Mouse (Mus musculus): ENCODE measurements around the gene Cntnap2. TPM values are rescaled to one million over a fixed set of nuclear protein-coding genes. Genes with fewer than 3 reads are reported as not detected.

Cntnap2 gene
- polyA plus RNA-seq, 1 experiment from 2014 or later: 48.2 TPM

DNA sequence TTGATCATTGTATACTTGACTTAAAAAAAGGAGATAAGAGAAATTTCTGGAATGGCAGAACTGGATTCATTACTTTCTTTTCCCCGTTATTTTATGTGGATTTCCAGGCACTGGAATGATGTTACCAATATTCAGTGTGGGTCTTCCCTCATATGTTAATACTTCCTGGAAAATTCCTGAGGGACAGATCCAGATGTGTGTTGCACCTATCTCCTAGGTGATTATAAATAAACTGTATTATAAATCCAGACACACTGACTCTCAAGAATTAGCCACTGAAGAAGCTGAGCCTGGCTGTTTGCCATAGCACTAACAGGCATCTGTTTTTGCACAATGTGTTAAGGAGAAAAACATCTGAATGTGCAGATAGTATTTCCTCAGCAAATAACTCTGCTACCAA is 231.0 kb downstream of the Cntnap2 start:
- no peak for ATAC-seq
- Histone ChIP-seq H3K4me3 (ENCODE audit: low read length) (no peak overlapping the region), H3K4me1 (ENCODE audit: control insufficient read depth, insufficient read depth, low read depth, low read length) (no peaks in the 10 kb centered on the region), H3K9ac (ENCODE audit: low read depth, low read length) (no peak overlapping the region), H3K36me3 (ENCODE audit: control insufficient read depth, insufficient read depth, low read length) (no peaks in the 10 kb centered on the region), H3K27ac (ENCODE audit: low read depth, low read length) (no peak overlapping the region), H3K9me3 (ENCODE audit: control insufficient read depth, low read length) (no peaks in the 10 kb centered on the region), H3K4me2 (ENCODE audit: low read length) (no peak overlapping the region), H3K27me3 (replicated peaks; ENCODE audit: control insufficient read depth, insufficient read depth, low read length) (no peaks in the 10 kb centered on the region)
- 79% methylated on average over 1 of the region's 1 CpGs for WGBS

DNA sequence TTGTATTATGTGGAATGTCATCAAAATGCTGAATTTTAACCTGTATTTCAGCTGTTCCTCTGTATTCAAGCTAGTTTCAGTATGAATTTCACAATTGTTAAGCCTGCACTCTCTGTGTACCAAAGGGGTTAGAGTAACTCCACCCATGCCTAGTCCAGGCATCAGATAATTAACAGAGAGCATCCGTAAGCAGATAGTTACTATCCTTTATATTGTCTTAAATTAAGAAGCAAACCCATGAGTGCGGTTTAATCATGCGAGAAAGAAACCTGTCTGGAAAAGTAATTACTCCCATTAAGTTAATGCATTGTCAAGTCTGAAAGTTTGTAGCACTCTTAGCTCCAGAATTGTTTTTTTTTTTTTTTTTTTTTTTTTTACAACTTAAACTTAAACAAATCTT is 258.3 kb downstream of the Cntnap2 start:
- 73% methylated on average over 3 of the region's 3 CpGs for WGBS
- no peaks in the 10 kb centered on the region for H3K4me1 ChIP-seq (ENCODE audit: control insufficient read depth, insufficient read depth, low read depth, low read length)
- H3K36me3 ChIP-seq (ENCODE audit: control insufficient read depth, insufficient read depth, low read length): no peaks in the 10 kb centered on the region
- H3K9me3 ChIP-seq (ENCODE audit: control insufficient read depth, low read length): no peaks in the 10 kb centered on the region
- no peaks in the 10 kb centered on the region for H3K27me3 ChIP-seq (replicated peaks; ENCODE audit: control insufficient read depth, insufficient read depth, low read length)
- no peak overlapping the region for H3K4me3 ChIP-seq (ENCODE audit: low read length)
- H3K4me2 ChIP-seq (ENCODE audit: low read length): no peak overlapping the region
- H3K27ac ChIP-seq (ENCODE audit: low read depth, low read length): no peak overlapping the region
- ATAC-seq: no peak
- H3K9ac ChIP-seq (ENCODE audit: low read depth, low read length): no peak overlapping the region

DNA sequence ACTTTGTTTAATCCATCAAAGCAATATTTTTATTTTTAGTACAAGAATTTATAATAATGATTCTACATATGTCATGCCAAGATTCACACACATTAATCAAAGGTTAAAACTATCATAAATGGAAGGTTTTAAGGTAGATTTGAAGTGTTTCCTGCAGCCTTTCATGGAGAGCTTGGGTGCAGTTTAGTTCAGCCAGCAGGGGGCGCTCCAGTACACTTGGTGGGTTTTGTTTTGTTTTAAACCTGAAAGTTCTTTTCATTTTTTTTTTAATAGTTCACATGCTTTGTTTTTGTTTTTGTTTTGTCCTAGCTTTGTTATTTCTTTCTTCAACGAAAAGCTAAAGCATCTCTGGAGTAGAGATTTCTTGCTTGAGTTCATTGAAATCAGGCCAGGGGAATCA is 264.3 kb downstream of the Cntnap2 start:
- ATAC-seq: no peak
- H3K9me3 ChIP-seq (ENCODE audit: control insufficient read depth, low read length): no peaks in the 10 kb centered on the region
- H3K4me2 ChIP-seq (ENCODE audit: low read length): no peak overlapping the region
- no peaks in the 10 kb centered on the region for H3K4me1 ChIP-seq (ENCODE audit: control insufficient read depth, insufficient read depth, low read depth, low read length)
- no peaks in the 10 kb centered on the region for H3K36me3 ChIP-seq (ENCODE audit: control insufficient read depth, insufficient read depth, low read length)
- H3K4me3 ChIP-seq (ENCODE audit: low read length): no peak overlapping the region
- H3K27ac ChIP-seq (ENCODE audit: low read depth, low read length): no peak overlapping the region
- H3K27me3 ChIP-seq (replicated peaks; ENCODE audit: control insufficient read depth, insufficient read depth, low read length): no peaks in the 10 kb centered on the region
- H3K9ac ChIP-seq (ENCODE audit: low read depth, low read length): no peak overlapping the region
- 7% methylated on average over 2 of the region's 2 CpGs for WGBS

DNA sequence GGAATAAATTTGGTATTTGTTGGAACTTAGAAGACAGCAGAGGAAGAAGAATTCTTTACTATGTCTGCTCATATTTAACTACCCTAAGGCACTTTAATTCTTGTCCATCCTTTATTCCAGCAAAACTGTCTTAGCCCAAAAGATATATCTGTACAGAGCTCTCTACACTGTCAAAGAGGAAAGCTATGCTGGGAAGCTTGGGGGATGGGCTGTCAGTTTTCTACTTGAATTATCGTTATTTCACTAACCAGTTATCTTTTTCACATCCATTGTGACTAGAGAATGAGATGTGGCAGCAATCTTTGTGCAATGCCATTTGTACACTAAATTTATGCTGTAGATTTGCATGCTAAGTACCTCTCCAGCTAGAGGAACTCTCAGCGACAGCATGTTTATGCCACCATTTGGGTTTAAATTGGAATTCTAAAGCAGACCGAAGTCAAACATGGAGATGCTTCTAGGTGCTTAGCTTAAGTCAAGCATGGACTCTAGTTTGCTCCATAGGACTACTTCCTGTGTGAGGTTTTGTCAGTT is 268.9 kb downstream of the Cntnap2 start:
- Histone ChIP-seq H3K4me2 (ENCODE audit: low read length) (no peak overlapping the region), H3K27ac (ENCODE audit: low read depth, low read length) (no peak overlapping the region), H3K9me3 (ENCODE audit: control insufficient read depth, low read length) (no peaks in the 10 kb centered on the region), H3K9ac (ENCODE audit: low read depth, low read length) (no peak overlapping the region), H3K27me3 (replicated peaks; ENCODE audit: control insufficient read depth, insufficient read depth, low read length) (no peaks in the 10 kb centered on the region), H3K36me3 (ENCODE audit: control insufficient read depth, insufficient read depth, low read length) (no peaks in the 10 kb centered on the region), H3K4me3 (ENCODE audit: low read length) (no peak overlapping the region), H3K4me1 (ENCODE audit: control insufficient read depth, insufficient read depth, low read depth, low read length) (no peaks in the 10 kb centered on the region)
- WGBS: 75% methylated on average over 3 of the region's 3 CpGs
- no peak for ATAC-seq

DNA sequence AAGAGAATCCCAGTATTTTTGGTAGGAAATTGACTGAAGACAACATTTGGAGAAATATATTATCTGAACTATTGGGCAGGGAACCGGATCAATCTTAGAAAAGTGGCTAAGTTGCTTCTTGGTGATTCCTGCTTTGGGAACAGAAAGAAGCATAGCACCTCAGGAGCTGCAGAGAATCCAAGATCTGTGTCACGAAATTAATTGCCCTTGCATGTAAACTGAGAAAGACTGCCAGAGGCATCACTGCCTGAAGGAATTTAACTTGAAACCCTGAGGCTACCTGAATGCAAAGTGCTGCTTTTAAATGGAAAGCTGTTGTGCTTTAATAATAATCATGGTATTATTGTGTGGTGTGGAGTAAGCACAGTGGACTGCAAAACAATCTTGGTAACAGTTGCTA is 286.2 kb downstream of the Cntnap2 start:
- H3K4me2 ChIP-seq (ENCODE audit: low read length): no peak overlapping the region
- no peaks in the 10 kb centered on the region for H3K4me1 ChIP-seq (ENCODE audit: control insufficient read depth, insufficient read depth, low read depth, low read length)
- WGBS: 74% methylated on average over 2 of the region's 2 CpGs
- no peaks in the 10 kb centered on the region for H3K36me3 ChIP-seq (ENCODE audit: control insufficient read depth, insufficient read depth, low read length)
- no peaks in the 10 kb centered on the region for H3K27me3 ChIP-seq (replicated peaks; ENCODE audit: control insufficient read depth, insufficient read depth, low read length)
- H3K9me3 ChIP-seq (ENCODE audit: control insufficient read depth, low read length): no peaks in the 10 kb centered on the region
- ATAC-seq: no peak
- no peak overlapping the region for H3K4me3 ChIP-seq (ENCODE audit: low read length)
- no peak overlapping the region for H3K9ac ChIP-seq (ENCODE audit: low read depth, low read length)
- no peak overlapping the region for H3K27ac ChIP-seq (ENCODE audit: low read depth, low read length)

DNA sequence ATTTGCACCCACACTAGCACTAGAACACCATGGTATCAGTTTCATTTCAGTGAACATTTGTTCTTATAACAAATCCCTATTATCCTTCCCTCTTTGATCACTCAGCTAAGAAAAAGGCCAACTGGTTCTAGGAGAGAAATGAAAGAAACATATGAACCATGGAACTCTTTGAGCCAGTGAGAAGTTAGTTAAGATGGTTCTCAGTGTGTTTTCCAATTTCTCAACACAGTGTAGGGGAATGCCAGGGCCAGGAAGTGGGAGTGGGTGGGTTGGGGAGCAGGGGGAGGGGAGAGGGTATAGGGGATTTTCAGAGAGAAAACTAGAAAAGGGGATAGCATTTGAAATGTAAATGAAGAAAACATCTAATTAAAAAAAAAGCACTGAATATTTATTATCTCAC is 286.8 kb downstream of the Cntnap2 start:
- Histone ChIP-seq H3K36me3 (ENCODE audit: control insufficient read depth, insufficient read depth, low read length) (no peaks in the 10 kb centered on the region), H3K4me3 (ENCODE audit: low read length) (no peak overlapping the region), H3K4me1 (ENCODE audit: control insufficient read depth, insufficient read depth, low read depth, low read length) (no peaks in the 10 kb centered on the region), H3K9me3 (ENCODE audit: control insufficient read depth, low read length) (no peaks in the 10 kb centered on the region), H3K4me2 (ENCODE audit: low read length) (no peak overlapping the region), H3K9ac (ENCODE audit: low read depth, low read length) (no peak overlapping the region), H3K27ac (ENCODE audit: low read depth, low read length) (no peak overlapping the region), H3K27me3 (replicated peaks; ENCODE audit: control insufficient read depth, insufficient read depth, low read length) (no peaks in the 10 kb centered on the region)
- no peak for ATAC-seq

DNA sequence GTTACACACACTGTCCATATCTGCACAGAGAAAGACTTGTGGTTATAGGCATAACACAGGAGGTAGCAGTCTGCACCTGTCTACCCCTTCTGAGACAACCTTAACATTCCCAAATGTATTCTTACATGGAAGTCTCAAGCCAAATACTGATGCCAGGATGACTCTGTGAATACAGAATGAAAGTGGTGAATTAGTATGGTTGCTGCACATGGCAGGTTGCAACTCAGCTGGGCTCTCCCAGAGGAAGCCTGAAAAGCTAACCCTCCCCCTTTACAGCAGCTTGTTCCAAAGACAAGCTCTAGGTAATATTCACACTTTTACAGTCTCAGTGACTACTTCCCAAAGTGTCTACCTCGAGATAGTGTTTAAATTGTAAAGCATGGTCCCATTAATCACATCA is 307.3 kb downstream of the Cntnap2 start:
- Histone ChIP-seq H3K4me1 (ENCODE audit: control insufficient read depth, insufficient read depth, low read depth, low read length) (no peaks in the 10 kb centered on the region), H3K4me2 (ENCODE audit: low read length) (no peak overlapping the region), H3K27ac (ENCODE audit: low read depth, low read length) (no peak overlapping the region), H3K36me3 (ENCODE audit: control insufficient read depth, insufficient read depth, low read length) (no peaks in the 10 kb centered on the region), H3K9ac (ENCODE audit: low read depth, low read length) (no peak overlapping the region), H3K9me3 (ENCODE audit: control insufficient read depth, low read length) (no peaks in the 10 kb centered on the region), H3K4me3 (ENCODE audit: low read length) (no peak overlapping the region), H3K27me3 (replicated peaks; ENCODE audit: control insufficient read depth, insufficient read depth, low read length) (no peaks in the 10 kb centered on the region)
- 24% methylated on average over 1 of the region's 1 CpGs for WGBS
- ATAC-seq: peak; percentile 58

DNA sequence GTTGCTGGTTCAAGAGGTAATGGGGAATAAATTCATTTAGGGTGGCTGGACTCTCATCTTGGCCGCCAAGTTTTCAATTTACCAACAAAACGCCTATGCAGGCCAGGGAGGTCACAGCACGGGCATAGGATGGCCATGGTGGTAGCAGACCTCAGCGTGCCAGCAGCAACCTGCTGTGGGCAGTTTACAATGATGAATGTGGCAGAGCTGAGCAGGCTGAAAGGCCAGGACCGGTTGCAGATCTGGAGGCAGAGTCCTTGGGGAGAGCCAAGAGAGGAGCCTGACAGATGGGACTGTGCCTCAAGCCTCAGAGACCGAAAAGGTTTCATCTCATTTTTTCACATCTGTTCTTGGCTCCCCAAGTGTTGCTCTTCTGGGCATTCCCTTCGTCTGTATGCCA is 322.0 kb downstream of the Cntnap2 start:
- Histone ChIP-seq H3K9me3 (ENCODE audit: control insufficient read depth, low read length) (no peaks in the 10 kb centered on the region), H3K4me3 (ENCODE audit: low read length) (no peak overlapping the region), H3K36me3 (ENCODE audit: control insufficient read depth, insufficient read depth, low read length) (no peaks in the 10 kb centered on the region), H3K27ac (ENCODE audit: low read depth, low read length) (no peak overlapping the region), H3K27me3 (replicated peaks; ENCODE audit: control insufficient read depth, insufficient read depth, low read length) (no peaks in the 10 kb centered on the region), H3K4me1 (ENCODE audit: control insufficient read depth, insufficient read depth, low read depth, low read length) (no peaks in the 10 kb centered on the region), H3K4me2 (ENCODE audit: low read length) (no peak overlapping the region), H3K9ac (ENCODE audit: low read depth, low read length) (no peak overlapping the region)
- ATAC-seq: peak; percentile 50; the same call in 1 of the 2 replicates
- 45% methylated on average over 7 of the region's 7 CpGs for WGBS

DNA sequence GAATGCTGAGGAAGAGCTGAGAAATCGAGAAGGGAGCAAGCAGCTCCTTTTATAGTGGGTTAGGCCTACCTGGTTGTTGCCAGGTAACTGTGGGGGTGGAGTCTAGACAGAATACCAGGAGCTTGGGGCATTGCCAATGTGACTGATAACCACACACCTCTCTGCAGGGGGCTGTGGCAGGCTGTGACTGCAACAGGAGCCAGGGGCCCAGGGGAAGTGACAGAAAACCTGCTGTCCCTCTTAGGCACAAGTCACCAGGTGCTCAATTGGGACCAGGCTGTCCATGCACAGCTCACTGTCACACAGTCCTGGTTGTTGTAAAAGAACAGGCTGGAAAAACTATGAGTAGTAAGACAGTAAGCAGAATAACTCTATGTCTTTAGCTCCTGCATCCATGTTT is 329.9 kb downstream of the Cntnap2 start:
- H3K9me3 ChIP-seq (ENCODE audit: control insufficient read depth, low read length): no peaks in the 10 kb centered on the region
- H3K27me3 ChIP-seq (replicated peaks; ENCODE audit: control insufficient read depth, insufficient read depth, low read length): no peaks in the 10 kb centered on the region
- H3K36me3 ChIP-seq (ENCODE audit: control insufficient read depth, insufficient read depth, low read length): no peaks in the 10 kb centered on the region
- WGBS: 31% methylated on average over 1 of the region's 1 CpGs
- H3K27ac ChIP-seq (ENCODE audit: low read depth, low read length): no peak overlapping the region
- H3K4me1 ChIP-seq (ENCODE audit: control insufficient read depth, insufficient read depth, low read depth, low read length): no peaks in the 10 kb centered on the region
- no peak overlapping the region for H3K4me2 ChIP-seq (ENCODE audit: low read length)
- no peak overlapping the region for H3K4me3 ChIP-seq (ENCODE audit: low read length)
- no peak for ATAC-seq
- H3K9ac ChIP-seq (ENCODE audit: low read depth, low read length): no peak overlapping the region

DNA sequence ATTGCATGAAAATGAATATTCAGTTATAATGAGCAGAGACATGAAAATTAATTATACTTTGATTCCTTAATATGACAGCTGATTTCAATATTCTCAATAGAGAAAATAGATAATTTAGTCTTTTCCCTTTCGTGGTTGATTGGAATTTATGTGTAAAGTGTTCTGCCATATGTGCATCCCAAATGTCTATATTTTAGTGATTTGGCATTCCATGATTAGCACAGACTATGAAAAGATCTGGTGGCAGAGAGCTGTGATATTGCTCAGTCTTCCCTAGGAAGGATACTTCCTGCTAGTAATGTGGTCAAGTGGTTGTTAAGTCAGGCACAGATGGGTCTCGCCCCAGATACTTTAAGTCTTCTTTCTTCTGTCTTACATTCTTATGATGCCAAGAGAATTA is 354.5 kb downstream of the Cntnap2 start:
- Histone ChIP-seq H3K27me3 (replicated peaks; ENCODE audit: control insufficient read depth, insufficient read depth, low read length) (no peaks in the 10 kb centered on the region), H3K9ac (ENCODE audit: low read depth, low read length) (no peak overlapping the region), H3K27ac (ENCODE audit: low read depth, low read length) (no peak overlapping the region), H3K4me1 (ENCODE audit: control insufficient read depth, insufficient read depth, low read depth, low read length) (no peaks in the 10 kb centered on the region), H3K36me3 (ENCODE audit: control insufficient read depth, insufficient read depth, low read length) (no peaks in the 10 kb centered on the region), H3K4me2 (ENCODE audit: low read length) (no peak overlapping the region), H3K4me3 (ENCODE audit: low read length) (no peak overlapping the region), H3K9me3 (ENCODE audit: control insufficient read depth, low read length) (no peaks in the 10 kb centered on the region)
- 78% methylated on average over 2 of the region's 2 CpGs for WGBS
- no peak for ATAC-seq

Data from hindbrain, embryonic 16.5 days (tissue).